Mouse (Mus musculus) embryo, embryonic 9.5 days (tissue): ENCODE measurements around the gene Dnaja4.
"Not testable (repeated sequence)": the region's sequence is repeated elsewhere in the genome, so short reads cannot be mapped to it uniquely, and the experiment has no call there.

Experiments
- DNase-seq: peaks from one replicate; pipeline ENCODE4 v3.0.0-alpha.2; 2017; ENCODE audit errors: extremely low spot score

The Dnaja4 gene

DNA sequence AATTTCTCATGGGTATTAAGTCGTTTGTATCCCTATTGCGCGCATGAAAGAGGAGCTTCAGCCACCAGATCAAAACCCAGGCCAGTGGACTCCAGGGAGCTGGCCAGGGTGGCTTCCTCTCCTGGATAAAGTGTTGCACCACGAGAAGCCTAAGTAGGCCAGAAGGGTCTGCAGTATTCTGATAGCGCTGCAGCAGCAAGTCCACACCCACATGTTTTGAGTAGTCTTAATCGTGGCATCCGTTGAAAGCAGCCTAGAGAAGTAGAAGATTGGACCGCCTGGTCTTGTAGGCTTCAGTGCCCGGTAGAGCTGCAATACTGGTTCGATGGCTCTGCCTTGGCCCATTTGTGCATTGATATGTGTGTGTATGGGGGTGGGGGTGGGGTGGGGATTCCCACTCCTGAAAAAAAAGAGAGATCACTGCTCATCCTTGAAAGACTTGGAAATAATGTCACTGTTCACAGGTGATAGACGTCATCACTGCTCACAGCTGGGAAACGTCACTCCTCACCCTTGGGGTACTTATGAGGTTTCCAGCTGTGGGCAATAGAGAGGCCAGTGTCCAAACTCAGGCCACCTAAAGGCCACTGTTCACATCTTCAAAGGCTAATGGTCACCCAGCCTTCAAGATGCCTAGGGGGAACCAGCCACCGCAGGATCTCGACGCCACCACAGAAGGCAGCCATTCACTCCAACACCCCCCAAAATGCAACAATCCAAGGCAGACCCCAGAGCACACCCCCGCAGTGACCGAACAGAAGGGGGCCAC, at the start of gene Dnaja4:
TSS of gene Dnaja4 (plus strand) at position 556 of the 769 bp plus-strand sequence.
- DNase-seq = no peak

DNA sequence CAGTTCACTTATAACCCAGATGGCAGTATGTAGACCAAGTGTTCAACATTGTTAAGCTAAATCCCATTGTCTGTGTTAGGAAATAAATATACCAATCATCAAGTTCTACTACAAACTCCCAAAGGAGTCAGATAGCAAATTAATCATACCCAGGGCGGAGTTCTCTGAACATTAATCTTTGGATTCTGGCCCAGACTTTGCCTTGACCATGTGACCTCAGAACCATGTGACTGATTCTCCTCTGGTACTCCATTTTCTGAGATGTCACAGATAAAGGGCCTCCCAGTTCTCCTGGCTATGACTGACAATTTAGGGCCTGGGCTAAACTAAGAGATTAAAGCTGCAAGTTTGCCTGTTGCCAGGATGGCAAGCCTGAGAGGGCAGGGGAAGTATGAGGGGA, 49.3 kb upstream of the Dnaja4 start:
- no peak for DNase-seq

DNA sequence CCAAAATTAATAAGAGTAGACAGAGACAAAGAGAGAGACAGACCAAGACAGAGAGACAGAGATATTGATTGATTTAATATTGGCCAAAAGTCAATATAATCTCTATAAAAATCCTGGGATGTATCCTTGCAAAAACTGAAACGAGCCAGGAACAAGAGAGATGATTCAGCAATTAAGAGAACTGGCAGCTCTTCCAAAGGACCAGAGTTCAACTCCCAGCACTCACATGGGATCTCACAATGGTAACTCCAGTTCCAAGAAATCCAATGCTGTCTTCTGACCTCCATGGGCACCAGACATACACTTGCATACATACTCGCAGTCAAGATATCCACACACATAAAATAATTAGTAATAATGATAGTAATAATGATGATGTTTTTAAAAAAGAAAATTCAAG, 45.9 kb upstream of the Dnaja4 start:
- no peak for DNase-seq

DNA sequence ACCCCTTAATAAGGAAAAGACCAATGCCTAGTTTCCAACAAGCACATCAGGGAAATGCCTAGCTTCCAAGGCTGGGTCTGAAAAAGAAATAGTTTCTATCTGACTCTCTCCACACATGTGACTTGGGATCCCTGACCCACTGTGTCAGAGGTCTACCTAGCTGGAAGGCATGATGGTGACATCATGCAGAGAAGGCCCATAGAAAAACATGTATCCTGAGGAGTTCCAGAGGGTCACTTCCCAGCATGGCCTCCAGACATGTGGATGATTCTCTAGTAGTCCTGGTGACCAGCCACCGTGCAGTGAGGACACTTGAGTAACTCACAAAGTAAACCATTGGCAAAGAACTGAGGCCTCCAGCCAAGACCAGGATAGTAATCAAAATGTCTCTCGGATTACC, 42.8 kb upstream of the Dnaja4 start:
- DNase-seq = no peak

DNA sequence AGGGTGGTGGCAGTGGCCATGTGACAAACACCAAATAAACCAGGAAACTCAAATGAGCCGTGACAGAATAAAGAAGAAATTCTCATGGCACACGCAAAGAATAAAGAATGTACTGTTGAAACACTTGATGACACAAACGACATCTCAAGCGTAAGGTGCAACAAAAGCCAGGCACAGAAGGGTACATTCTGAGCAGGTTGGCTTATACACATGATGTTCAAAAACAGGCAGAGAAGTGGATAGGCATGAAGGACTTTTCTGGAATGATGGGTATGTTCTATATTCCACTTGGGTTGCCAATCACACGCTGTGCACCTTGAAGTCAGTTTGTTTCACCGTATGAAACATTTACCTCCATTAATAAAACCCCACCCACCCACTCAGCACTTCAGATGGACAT, 42.3 kb upstream of the Dnaja4 start:
- DNase-seq = no peak

DNA sequence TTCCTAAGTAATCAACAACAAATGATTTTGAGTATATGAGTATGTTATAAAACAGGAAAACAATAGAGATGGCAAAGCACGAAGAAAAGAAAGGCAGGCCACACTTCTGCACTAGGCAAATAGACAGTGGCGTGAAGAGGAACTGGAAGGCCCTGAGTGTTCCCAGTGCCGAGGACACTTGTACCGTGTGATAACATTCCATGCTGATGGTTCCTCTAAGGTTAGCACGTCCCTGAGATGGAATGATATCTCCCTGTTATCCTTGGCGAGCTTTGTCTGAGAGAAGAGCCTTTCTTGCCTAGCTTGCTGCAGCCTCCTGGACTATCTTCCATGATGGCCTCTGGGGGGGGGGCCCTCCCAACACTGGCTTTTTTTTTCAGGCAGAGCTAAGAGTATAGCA, 39.9 kb upstream of the Dnaja4 start:
- DNase-seq = no peak

DNA sequence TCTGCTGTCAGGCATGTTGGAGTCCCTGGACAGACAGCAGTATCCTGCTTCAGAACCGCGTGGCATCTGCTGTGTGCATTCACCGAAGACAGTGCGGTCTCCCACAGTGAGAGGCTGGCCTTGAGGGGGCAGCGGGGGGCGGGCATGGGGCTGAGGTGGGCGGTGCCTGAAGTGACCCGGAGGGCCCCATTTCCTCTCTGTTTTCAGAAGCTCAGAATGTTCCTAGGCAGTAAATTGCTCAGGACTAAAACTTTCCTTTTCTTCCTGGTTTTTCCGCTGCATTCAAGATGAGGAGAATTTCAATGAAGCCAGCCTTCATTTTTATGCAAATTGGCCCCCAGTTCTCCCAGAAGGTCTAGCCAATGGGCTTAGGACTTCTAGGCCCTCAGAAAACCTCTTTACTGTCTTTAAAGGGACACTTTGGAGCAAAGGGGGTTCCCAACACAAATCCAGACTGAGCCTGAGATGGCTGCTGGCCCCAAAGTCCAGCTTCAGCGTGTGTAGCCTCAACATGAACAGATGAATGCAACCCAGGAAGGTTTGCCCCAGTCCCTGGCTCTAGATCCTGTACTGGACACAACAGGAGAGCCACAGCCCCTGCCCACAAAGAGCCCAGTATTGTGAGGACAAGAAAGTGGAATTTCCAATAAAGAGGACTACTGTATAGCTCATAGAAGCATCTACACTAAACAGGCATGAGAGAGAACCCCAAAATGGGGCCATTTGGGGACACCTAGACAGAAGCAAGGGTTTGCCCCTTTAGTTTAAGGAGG, 36.9 kb upstream of the Dnaja4 start, which contains the start of gene Acsbg1:
TSS of gene Acsbg1 (minus strand) at position 266 of the 773 bp plus-strand sequence.
- peak; percentile 13 for DNase-seq

DNA sequence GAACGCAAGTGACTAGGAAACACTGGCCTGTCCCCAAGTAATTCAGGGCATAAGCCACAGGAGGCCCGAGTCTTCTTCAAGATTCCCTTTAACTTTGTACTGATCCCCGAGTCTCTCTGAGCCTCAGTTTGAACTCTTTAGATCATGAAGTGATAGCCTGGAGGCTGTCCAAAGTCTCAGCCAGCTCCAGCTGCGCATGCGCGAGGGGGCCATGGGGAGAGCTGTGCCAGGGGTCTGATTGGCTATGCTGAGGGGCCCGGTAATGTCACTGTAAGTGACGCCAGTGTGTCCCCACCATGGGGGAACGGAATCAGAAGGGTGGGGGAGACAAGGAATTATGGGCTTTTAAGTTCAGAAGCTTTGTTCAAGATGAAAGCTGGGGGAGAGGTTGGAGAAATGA, 34.3 kb upstream of the Dnaja4 start:
- DNase-seq = no peak

DNA sequence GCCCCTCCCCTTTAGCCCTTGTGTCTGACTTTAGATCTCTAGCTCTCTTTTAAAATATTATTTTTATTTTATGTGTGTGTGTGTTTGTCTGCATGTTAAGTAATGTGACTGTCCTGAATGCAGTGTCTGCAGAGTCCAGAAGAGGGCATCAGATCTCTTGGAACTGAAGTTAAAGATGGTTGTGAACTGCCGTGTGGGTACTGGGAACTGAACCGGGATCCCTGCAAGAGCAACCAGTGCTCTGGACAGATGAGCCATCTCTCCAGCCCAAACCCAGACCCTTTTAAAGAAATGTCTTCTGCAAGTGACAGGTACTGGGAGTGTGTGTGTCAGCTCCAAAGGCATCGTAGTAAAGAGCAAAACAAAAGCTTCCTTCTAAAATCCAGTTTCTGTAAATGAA, 32.6 kb upstream of the Dnaja4 start:
- no peak for DNase-seq

DNA sequence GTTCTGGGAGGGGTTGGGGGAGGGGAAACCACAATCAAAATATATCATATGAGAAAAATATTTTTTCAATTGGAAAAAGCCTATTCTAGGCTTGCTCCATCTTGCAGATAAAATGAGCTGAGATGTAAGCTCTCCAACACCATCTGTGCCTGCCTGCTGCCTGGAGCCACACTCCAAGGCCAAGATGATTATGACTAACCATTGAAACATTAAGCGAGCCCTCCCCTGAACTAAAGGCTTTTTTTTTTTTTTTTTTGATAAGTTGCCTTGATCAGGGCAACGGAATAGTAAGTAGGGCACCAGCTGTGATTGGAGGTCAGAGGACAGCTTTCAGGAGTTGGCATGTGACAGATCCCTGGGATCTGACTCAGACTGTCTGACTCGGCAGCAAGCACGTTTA, 30.2 kb upstream of the Dnaja4 start:
- DNase-seq = no peak

DNA sequence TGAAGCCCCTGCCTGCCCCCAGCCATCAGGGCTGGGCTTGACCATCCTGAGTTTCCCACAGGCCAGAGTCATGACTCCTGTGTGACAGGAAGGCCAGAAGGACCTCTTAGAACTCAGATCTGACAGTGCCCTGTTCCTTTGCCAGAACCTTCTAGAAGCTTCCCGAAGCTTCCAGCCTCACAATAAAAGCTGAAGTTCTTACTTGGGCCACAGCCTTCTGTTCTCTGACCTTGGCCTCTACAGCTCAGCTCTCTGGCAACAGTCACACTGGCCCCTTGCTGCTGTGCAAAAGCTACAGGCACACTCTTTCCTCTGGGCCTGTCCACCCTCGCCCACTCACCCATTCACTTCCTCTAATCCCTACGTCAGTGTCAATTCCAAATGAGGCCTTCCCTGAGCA, 26.7 kb upstream of the Dnaja4 start:
- DNase-seq = no peak

DNA sequence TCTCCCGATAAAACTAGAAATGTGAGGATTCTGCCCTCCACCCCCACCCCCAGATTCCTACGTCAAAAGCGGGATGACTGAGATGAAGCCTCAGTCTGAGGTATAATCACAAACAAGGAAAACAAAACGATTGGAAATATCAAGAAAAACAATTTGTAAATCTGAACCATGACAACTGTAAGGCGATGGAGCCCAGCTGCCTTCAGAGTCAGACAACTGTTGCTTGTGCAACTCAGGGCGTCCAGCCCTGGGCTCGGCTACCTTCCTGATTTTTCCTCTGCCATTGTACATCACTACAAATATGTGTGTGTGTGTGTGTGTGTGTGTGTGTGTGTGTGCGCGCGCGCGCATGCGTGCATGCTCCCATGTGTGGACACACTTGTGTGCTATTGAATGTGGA, 24.8 kb upstream of the Dnaja4 start:
- no peak for DNase-seq

DNA sequence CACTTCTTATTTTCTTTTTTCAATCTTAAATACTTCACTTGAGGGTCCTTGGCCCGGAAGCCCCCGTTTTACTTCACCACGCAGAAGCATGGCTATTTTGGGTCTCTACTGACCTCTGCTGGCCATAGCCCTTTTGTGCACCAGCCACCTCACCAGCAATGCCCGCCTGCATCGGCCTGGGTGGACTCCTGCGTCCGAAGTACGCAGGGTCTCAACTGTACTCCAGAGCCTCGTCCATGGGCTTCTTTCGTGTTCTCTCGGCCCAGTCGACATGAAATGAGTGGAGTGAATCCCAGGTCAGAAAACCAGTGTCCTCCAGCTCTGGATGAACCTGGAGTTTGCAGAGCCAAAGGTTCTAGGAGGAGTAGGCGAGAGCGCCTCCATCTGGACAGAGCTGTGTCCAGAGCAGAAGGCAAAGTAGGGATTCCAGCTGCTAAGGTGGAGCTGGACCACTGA, 22.1 kb upstream of the Dnaja4 start:
- peak; percentile 89 for DNase-seq

DNA sequence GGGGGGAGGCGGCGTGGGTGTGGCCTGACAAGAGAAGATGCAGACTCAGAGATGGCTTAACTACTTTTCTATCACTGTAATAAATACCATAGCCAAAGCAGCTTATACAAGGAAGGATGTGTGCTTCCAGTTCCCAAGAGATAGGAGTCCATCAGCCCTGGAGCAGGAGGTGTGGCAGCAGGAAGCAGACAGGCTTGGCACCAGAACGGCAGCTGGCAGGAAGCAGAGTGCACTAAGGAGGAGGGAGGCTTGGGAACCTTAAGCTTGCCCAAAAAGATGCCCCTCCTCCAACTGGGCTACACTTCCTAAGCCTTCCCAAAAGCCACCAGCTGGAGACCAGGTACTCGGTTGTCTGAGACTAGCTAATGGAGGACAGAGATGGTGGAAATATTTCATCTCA, 15.8 kb upstream of the Dnaja4 start:
- no peak for DNase-seq

DNA sequence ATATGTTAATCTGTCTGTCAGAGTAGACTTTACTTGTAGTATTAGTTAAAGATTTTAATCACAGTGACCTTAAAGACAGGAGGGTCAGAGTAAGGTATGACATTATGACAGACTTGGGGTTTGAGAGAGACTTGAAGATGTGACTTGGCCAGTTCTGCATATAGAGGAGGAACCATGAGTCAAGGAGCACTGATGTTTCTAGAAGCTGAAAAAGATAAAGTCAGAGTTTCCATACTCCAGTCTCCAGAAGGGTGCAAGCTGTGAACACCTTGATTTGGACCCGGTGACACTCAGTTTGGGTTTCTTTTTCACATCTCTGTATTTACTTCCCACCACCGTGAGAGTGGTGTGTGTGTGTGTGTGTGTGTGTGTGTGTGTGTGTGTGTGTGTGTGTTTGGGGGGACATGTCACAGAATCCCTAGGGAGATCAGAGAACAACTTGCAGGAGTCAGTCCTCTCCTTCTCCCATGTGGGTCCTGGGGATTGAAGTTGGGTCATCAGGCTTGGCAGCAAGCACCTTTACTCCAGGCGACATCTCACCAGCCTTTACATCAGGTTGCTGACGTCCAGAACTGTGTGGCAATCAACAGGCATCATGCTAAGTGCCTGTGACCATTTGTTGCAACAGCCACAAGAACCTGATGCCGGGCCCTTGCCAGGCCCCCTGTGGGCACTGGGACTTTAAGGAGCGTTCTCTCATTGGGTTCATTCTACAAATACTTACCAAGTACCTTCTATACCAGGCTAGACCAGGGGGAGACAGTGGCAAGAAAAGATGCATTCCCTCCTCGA, 14.7 kb upstream of the Dnaja4 start:
- DNase-seq = no peak

DNA sequence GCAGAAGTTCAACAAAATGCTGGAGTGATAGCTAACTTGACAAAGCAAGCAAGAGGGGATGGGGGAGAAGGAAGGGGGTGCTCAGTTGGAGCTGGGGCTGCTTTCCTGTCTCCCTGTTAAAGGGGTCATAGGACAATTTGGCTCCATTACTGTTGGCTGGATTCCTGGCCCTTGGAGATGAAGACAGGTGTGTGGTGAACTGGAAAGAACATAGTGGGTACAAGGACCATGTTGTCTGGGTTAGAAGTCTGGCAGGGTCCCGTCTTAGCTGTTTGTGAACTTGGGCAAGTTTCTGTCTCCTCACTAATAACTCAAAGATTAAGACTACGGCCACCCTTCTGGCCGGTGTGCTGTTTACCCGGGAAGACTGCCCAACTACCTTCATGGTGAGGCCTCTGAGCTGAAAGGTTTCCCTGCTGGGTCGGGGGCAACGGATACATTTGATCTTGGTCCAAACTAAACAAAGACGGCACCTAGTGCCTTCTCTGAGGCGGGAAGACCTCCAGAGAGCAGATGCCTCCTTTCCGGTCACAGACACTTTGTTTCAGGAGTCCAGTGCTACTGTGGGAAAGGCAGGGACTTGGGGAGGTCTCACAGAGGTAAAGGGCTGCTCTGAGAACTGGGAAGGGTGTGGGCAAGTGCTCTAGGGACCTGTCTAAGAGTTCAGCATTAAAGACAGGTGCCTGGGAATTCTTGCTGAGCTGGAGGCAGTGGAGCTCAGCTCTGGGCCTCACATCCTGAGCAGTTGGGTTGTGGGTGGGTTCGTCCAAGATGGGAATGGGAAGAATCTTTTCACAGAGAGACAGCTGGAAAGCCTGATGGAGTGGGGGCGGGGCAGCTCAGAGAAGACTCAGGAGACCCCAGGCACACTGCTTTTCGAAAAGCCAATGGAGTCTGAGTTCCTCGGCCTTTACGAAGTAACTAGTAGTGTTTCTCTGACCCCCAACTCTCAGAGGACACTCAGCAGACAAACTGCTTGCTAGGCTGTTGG, 11.1 kb upstream of the Dnaja4 start:
- no peak for DNase-seq

DNA sequence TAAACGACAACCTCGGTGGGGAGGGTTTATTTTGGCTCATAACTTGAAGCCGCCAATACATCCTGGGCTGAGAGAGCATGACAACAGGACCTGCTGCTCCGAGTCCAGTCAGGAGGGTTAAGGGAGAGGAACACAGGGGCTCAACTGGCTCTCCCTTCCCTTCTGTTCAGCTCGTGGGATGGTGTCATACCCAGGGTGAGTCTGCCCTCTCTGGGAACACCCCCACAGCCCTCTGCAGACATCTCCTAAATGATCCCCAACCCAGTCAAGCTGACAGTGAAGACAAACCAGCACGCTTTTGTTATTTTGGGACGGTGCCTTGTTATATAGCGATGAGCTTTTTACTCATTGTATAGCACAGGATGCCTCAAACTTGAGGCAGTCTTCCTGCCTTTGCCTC, 9.2 kb upstream of the Dnaja4 start:
- no peak for DNase-seq

DNA sequence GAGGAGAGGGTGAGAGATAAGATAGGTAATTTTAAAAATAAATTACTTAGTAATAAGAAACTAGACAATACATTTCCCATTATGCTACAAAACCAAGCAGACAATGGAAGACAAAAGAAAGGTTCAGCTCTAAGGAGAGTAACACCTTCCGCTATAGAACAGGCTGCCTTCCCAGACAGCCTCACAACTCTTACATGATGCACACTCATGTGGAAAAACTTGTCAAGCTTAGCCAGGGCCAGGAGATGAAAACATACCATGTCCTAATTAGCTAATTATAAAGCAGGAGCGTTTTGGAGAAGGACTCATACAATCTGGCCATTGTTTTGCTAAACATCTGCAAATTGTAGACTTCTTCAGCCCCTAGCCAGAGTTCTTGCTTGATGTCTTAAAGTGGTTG, 8.0 kb upstream of the Dnaja4 start:
- not testable (repeated sequence) for DNase-seq

DNA sequence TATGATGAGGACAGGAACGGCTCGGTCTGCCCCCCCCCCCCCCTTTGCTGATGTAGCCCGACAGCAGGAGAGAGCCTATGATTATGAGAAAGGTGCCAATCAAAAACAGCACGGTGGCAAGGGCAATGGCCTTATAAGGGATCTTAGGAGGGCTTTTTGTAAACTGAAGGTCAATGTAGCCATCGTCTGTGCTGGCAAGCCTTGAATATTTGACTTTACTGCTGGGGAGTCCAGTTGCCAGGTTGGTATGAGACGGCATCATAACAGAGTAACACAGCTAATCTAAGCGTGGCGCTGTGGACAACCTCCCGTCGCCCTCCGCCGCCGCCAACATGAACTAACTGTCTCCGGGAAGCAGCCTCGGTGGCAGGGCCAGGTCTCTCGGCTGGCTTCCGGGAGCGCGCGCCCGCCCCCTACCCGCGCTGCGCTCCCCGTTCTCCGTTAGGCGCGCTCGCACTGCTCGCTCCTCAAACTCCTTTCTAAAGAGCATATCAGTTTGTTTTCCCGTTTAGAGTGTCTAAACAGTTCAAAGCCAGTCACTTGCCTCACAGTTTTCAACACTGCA, 7.3 kb upstream of the Dnaja4 start:
- peak; percentile 27 for DNase-seq

DNA sequence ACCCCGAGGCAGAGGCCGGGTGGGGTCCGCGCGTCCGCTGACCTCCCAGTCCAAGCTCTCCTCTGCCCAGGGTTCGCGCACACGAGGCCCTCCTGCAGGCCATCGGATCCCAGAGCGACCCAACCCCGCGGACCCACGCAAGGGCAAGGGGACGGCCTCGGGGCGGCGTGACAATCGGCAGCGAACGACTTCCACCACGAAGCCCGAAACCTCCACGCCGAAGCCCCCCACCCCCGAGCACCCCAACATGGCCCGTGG, 343 bp downstream of the Dnaja4 start:
- DNase-seq = no peak
